Mouse (Mus musculus) small intestine, adult 2 months (tissue): ENCODE results near the gene Pde1c.

Source experiments
- CTCF ChIP-seq: fragments of 200-500 bp; IDR thresholded peaks from 2 replicates; pipeline ENCODE4 v1.5.1; 2012; ENCODE audit warnings: low read depth, mild to moderate bottlenecking, control low read depth, inconsistent platforms, low read length, moderate library complexity, mixed read lengths; ENCODE audit not compliant: insufficient replicate concordance, insufficient read length; ENCODE audit errors: extremely low read depth
- POLR2A ChIP-seq: fragments of 200-500 bp; IDR thresholded peaks from 2 replicates; pipeline ENCODE4 v1.6.1; 2012; ENCODE audit warnings: low read depth, mild to moderate bottlenecking, control low read depth, inconsistent platforms, low read length, moderate library complexity

DNA sequence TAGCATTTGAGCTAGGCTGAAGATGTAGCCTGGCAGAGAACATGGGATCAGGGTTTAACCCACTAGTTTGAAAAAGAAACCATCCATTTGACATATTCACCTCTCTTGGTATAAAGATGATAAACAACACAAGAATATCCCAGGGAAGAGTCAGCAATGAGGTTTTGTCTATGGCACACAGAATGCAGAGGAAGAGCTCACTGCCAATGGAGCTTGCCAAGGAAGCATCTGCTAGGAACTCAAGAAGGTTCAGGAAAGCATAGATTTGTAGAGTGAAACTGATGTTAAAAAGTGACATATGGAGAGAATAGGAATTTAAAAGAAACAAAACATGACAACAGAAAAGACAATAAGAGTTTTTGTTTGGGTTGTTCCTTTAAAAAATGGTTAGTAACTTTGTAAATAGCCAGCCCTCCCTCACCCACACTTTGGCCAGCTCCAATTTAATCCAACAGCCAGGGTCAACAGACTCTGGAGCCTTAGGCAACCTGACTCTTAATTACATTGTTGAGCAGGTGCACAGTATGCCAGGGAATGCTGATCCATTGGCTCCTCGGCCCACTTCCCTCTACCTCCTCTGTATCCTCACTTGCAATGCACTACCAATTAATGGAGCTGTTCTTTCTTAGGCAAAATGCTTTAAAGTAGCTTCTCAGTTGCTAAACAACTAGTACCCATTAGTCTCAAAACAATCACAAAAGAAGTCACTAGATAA, 377.3 kb downstream of the Pde1c start:
- TF ChIP-seq POLR2A (no peak), CTCF (no peak)
